Mouse (Mus musculus) kidney, postnatal 4 days (tissue): ENCODE data around the gene Cxcl12.

ENCODE experiments used
- DNase-seq, 2 experiments: peaks; one replicate each; pipeline ENCODE4 v3.0.0; 2021; ENCODE audit warnings: mixed read lengths in 2 of 2

Gene Cxcl12

DNA sequence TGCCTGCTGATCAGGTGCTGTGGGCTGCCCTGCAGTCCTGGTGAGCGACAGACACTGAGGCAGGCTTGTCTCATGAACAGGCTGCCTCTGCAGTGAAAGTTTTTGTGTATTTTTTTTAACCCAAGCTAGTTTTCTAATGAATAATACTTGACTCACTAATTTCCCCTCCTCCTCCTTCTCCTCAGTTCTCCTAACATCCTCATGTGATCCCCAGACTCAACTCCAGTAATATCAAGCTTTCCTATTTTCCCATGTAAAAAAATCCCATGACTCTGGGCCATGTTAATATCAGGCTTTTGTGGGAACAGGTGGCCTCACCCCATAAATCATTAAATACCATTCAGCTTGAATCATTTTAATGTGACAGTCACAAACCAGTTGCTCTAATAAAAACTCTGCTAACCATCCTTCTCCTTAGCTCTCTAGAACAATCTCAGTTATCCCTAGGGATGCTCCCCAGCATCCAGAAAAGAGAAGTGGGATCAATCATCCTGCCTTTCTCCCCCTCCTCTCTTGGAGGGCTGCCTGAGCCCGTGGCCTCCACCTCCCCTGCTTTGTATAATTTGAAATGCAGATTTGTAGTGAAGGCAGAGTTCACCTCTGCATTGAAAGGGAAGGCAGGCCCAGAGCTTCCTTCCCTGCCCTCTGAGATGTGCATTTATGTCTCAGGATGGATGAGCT is 6.9 kb downstream of the Cxcl12 start:
- no peak for DNase-seq

GRCm38 (mm10) chr6:117176406-117176805 is 8.1 kb downstream of the Cxcl12 start:
- peak; percentile 38 to 44 for DNase-seq

DNA sequence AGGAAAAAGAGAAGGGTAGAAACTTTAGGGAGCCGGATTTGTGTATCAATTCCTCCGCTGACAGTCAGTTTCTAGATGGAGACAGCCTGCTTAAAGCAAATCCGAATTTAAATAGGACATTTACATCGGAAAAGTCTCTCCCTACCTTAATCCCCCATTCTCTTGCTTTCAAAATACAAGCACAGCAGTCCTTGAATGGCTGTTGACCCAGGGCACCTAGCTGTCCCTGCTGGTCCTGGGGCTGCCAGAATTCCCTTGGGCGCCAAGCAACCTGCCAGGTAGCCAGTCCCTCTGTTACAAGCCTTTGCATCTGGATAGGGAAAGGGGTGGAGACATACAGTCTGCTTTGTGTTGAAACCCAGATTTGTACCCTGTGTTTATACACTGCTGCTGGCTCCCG is 12.0 kb downstream of the Cxcl12 start:
- no peak for DNase-seq

DNA sequence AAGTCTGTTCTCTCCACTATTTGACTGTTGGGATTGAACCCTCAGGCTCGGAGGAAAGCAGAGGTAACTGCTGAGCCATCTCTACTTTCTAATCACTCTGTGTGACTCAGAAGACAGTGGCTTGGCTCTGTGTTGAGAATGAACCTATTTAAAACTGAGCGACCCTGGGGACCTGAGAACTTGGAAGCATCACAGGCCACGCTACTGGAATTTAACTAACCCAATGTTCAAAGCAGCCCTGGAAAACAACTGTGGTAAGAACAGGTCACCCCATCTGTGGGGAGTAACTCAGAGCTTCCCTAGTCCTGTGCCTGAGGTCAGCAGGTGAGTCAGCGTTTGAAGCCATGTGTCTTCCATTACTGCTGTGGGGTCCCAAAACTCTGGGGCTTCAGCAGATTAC is 17.0 kb downstream of the Cxcl12 start:
- DNase-seq: no peak

- DNase-seq: no peak
Measured at GRCm38 (mm10) chr6:117190453-117190852, 22.1 kb downstream of the Cxcl12 start.

- DNase-seq: no peak
Measured at GRCm38 (mm10) chr6:117191741-117192140, 23.4 kb downstream of the Cxcl12 start.

GRCm38 (mm10) chr6:117192678-117193077 is 24.3 kb downstream of the Cxcl12 start:
- peak in 1 of 2 experiments; percentile 27 for DNase-seq

GRCm38 (mm10) chr6:117195270-117195669 is 26.9 kb downstream of the Cxcl12 start:
- DNase-seq: no peak

- DNase-seq: no peak
Measured at GRCm38 (mm10) chr6:117198871-117199270, 30.5 kb downstream of the Cxcl12 start.

DNA sequence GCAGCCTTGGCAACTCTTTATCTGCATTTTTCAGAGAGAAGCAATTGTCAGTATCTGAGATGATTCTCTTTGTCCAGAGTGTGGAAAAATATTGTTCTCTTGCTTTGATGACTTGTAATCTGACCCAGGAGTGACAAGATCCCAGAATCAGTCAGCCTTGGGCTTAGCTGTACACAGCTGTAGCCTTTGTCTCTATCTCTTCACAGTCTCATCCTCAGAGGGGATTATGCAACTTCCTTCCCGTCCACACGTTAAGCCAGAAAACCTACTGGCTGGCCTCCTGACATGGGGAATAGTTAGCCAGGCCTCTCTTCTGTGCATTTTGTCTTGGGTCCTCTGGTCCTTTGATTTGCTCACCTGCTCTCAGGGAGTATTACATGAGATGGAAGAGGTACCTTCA is 31.4 kb downstream of the Cxcl12 start:
- DNase-seq: no peak

DNA sequence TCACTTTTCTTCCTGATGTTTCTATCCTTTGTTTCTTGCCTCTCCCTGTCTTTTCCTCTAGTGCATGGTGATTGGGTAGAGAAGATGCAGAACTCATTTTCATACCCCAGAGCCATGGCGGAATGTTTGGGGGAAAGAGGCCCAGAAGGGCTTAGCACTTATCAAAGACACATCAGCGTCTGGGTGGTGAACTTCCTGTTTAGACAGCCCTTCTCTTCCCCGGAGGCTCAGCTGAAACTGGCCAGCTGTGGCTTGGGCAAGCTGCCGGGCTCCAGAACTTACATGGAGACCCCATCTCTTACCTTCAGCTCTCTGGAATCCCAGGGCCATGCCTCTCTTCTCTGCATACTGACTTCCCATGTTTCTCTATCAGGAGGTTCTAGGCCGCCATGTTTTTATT is 32.6 kb downstream of the Cxcl12 start:
- peak in 1 of 2 experiments; percentile 21 for DNase-seq

DNA sequence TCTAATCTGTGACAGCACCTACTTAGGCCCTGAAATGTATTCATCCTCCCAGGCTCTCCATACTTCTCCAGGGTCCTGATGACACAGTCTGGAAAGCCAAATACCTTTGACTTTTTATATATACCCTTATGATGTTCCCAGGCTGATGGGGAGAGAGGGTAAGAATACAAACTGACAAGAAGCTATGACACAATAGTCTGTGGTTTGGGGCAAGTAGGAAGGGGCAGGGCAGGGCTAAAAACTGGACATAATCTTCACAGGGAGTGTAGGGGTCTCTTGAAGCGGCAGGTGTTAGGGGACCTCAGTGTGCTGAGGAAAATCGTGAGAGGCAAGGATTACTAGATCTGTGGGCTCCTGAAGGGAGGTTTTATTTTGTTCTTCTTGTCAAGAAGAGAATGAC is 33.1 kb downstream of the Cxcl12 start:
- no peak for DNase-seq

GRCm38 (mm10) chr6:117201859-117202258 is 33.5 kb downstream of the Cxcl12 start:
- DNase-seq: no peak

GRCm38 (mm10) chr6:117202856-117203400 is 34.6 kb downstream of the Cxcl12 start:
- DNase-seq: no peak

GRCm38 (mm10) chr6:117204112-117204511 is 35.8 kb downstream of the Cxcl12 start:
- DNase-seq: no peak

GRCm38 (mm10) chr6:117206834-117207233 is 38.5 kb downstream of the Cxcl12 start:
- DNase-seq: no peak

- DNase-seq: no peak
Measured at GRCm38 (mm10) chr6:117207289-117207688, 39.0 kb downstream of the Cxcl12 start.

- no peak for DNase-seq
Measured at GRCm38 (mm10) chr6:117210086-117210485, 41.8 kb downstream of the Cxcl12 start.

DNA sequence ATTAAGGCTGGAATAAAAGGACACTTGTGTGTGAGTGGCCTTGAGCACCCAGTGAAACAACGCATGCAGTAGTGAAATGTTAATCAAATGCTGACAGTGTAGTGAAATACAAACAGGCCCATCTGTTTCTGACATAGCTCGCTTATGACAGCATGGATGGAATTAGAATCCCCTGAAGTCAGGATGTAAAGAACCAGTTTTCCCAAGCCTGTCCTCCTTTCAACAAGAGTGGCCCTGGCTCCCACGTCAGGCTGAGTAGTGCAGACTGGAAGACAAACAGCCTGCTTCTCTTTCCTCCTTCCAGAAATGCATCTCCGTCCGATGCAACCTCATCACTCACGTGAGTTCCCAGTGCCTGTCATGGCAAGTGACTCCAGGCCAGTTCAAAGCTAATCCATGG is 42.2 kb downstream of the Cxcl12 start:
- DNase-seq: no peak

DNA sequence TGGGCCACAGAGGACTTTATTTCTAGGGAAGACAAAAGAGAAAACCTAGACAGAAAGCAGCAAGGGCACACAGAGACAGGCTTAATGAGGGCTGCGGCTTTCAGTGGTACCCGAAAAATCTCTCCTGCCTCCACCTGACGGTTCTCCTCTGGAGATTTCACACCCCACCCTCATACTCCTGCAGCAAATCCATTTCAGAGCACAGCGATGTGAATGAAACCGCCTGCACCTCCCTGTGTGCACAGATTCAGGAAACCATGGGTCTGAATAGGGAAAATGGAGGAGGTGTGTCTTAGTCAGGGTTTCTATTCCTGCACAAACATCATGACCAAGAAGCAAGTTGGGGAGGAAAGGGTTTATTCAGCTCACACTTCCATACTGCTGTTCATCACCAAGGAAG is 46.2 kb downstream of the Cxcl12 start:
- no peak for DNase-seq

DNA sequence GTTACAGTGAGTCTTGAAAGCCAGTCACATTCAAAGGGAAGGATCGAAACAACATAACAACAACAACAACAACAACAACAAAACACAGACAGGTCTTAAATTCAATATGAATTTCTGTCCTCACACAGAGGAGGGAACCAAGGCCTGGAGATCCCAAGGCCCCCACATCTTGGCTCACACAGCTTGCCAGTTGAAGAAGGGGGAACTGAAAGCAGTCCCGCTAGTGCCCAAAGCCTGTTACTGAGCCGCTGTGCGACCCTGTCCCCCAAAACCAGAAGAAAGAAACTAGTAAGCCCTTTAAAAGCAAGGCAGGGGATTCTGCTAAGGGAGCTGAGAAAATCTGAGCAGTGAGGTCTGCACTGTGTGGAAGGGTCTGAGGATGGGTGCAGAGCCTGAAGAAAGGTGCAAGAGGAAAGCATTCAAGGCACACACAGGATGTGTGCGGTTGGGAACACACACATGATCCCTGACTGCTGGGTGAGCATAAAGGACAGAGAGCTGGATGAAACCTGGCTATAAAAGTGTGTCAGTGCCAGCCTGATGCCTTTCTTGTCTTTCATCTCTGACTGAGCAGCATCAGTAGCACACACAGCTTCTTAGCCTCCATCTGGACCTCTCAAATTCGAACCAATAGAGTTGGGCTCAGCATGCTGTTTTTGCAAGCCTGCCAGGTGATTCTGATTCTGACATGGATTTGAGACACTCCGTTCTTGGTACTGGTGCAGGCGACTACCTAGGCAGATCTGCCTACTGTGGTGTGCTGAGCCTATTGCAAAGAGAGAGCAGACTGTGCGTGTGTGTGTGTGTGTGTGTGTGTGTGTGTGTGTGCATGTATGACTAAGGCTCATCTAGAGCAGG is 50.3 kb downstream of the Cxcl12 start:
- no peak for DNase-seq

DNA sequence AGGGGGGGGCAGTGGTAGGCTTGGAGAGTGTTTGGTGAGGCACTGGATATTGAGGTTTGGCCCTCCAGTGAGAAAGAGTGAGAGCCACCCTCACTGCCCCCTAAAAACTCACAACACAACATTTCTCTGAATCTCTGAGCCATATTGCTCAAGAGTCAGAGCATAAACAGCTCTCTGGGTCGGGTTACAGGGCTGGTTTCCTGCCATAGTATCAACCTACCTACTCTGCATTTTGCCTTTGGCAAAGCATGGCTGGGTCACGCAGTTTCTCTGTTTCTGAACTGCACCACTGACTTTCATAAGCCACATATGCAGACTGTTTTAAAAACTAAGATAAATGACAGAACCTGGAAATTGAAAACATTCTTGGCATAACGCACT is 51.0 kb downstream of the Cxcl12 start:
- no peak for DNase-seq

DNA sequence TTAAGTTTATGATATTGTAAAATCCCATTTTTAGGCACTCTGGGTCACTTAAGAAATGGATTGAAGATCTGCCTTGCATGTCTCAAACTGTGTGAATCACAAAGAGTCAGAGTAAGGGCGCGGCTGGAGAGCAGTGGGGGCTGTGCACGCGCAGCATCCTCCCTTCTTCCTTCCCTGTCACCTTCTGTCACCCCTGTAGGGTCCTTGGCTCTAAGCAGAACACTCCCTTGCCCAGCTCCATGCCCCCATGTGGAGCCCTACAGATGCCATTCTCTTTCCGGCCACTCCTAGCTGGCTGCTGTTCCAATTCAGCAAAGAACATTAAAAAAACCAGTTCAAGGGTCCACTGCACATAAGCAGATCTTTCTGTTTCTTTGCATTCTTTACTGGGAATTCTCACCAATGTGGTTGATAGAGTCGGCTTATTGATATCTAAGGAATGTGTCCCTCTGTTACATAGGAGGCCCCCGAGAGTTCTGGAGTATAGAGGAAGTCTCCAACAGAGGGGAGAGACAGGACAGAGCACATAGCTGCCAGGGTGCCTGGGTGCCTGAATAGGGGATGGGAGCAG is 51.7 kb downstream of the Cxcl12 start:
- DNase-seq: no peak
